Mouse (Mus musculus) cerebellum, adult 9-10 months (tissue): ENCODE data around the gene Rprd2.
A peak's percentile ranks its signal among the peaks of the same experiment; 100 is the strongest.
"Not testable (repeated sequence)": the region's sequence is repeated elsewhere in the genome, so short reads cannot be mapped to it uniquely, and the experiment has no call there.

Experiments used
- DNase-seq: peaks from one replicate; pipeline ENCODE4 v3.0.0; 2022

The Rprd2 gene

DNA sequence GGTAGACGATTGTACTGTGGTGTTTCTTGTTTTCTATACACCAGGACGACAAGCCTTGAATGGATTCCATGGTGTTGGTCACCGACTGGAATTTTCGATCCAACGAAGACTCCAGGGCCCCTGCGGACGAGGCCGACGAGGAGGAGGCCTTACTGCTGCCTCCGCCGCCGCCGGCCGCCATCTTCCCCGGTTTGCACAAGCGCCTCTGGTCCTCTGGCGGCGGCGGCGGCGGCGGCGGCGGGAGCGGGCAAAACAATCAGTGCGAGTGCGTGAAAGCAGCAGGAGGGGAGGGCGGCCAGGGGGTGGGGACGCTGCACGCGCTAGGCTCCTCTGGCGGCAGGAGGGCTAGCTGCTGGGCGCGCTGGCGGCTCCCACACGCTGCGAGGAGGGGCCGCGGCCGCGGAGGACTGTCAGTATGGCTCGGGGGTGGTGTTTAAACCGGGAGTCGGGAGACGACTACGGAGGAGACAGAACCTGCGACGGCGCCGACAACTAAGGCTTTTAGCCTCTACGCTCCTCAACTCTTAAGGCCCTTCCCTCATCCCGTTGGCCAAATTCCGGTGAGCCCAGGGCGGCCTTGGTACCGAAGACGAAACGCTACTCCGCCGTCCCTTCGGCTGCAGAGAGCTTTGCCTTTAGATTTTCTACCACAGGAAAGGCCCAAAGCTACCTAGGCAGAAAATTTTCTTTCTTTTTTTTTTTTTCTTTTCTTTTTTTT, at the start of gene Rprd2:
Gene Rprd2, minus strand, starts transcription at position 293 of the 718 bp plus-strand sequence.
- DNase-seq: peak; percentile 84

DNA sequence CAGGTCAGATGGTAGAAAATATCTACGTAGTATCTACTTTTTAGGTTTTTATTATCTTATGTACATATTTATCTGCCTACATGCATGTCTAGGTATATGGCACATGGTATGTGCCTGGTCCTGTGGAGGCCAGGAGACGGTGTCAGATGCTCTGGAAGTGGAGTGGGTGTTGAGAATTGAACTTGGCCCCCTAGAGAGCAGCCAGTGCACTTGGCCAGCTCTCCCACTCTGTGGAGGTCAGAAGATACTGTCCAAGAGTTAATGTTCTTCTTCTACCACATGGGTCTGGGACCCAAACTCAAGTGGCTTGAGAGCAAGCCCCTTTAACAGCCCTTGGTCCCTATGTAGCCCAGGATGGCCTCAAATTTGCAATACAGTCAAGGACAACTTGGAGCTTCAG, 48.7 kb upstream of the Rprd2 start:
- no peak for DNase-seq

DNA sequence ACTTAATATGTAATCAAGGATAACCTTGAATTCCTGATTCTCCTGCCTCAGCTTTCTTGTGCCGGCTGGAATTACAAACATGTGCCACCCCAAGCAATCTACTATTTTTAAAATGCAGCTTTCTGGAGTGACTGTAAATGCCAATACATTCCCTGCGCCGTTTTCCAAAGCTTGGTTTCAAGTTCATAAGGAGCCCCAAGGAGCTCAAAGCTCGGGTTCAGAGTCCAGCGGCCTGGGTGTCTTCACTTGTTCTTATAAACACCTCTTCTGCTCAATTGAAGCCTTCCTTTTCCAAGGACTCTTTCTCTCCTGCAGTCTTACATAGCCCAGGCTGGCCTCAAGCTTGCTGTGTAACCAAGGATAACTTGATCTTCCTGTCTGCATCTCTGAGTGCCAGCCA, 47.4 kb upstream of the Rprd2 start:
- DNase-seq: no peak

DNA sequence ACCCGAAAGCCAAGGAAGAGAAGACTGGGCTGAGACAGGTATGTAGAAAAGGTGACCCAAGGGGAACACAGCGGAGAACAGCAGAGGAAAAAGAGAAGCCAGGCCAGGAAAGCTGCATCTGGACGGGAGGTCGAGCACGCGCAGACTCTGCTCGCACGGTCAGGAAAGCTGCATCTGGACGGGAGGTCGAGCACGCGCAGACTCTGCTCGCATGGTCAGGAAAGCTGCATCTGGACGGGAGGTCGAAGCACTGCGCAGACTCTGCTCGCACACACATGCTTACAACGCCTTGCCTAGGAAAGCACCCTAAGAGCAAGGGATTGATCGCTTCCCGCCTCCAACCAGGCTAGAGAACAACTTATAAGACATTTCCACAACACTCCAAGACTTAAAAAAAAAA, 46.9 kb upstream of the Rprd2 start:
- no peak for DNase-seq

DNA sequence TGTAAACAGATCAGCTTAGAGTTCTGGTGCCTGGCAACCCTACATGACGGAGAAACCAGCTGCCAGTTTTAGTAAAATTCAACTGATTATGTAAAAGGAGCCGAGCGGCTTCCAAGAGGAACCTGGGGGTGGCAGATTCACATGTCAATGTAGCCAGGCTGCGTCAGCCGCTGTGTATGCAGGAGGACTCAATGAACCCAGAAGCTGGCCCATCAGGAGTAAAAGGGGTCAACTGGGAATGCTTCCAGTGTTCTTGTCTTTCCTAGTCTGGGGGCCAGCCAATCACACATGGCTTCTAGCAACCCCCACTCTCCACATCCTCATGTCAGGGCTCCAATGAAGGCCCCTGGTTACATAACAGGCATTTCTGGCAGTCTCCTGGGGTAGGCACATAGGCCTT, 46.4 kb upstream of the Rprd2 start:
- no peak for DNase-seq

DNA sequence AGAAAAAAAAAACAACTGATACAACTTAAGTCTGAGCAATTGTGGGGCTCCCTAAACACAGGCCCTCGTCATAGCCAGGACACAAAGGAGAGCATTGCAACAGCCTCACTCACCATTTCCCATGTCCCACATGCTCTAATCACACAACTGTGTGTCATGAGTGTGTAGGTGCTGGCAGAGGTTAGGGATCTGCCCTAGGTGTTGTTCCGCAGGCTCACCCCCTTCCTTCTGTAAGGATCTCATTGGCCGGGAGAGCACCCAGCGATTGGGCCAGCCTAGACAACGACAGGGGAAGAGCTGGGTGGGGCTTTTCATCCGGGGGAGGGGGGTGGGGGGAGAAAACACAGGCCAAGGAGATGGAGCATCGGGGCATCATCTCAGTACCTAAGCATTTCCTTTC, 44.9 kb upstream of the Rprd2 start:
- no peak for DNase-seq

DNA sequence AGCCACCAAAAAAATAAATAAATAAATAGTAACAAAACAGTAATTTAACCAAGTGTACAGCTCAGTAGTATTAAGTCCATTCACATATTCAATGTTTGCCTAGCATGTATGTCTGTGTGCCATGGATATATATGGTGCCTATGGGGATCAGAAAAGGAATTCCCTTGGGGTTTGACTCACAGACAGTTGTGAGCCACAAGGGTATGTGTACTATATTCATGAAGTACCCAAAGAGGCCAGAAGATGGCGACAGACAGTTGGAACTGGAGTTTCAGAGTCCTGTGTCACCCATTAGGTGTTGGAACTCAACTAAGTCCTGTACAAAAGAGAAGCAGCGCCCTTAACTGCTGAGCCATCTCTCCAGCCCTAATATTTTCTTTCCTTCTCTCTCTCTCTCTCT, 43.1 kb upstream of the Rprd2 start:
- peak; percentile 82 for DNase-seq

DNA sequence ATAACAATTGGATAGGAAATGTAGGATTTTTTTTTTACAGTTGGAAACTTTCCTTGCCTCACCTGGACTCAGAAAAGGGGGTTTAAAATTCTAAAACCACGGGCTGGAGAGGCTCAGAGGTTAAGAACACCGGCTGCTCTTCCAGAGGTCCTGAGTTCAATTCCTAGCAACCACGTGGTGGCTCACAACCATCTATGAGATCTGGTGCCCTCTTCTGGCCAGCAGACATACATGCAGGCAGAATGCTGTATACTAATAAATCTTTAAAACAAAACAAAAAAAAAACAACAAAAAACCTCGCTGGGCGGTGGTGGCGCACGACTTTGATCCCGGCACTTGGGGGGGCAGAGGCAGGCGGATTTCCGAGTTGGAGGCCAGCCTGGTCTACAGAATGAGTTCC, 42.6 kb upstream of the Rprd2 start:
- peak; percentile 16 for DNase-seq

DNA sequence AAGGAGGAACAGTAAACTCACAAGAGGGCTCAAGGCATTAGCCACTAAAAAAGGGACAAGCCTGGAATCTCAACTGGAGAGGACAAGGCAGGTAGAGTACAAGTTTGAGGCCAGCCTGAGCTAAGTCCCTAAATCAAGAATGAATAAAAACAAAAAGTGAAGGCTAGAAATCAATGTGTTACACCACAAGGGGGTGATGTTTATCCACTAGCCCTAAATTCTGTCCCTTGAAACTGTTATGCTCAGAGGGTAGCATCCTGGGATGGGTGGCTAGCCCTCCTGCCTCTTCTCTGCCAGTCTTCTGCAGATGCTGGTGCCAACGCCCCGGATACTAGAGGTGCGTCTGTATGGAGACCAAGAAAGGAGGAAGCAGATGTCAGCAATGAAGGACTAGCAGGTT, 41.7 kb upstream of the Rprd2 start:
- DNase-seq: peak; percentile 19

DNA sequence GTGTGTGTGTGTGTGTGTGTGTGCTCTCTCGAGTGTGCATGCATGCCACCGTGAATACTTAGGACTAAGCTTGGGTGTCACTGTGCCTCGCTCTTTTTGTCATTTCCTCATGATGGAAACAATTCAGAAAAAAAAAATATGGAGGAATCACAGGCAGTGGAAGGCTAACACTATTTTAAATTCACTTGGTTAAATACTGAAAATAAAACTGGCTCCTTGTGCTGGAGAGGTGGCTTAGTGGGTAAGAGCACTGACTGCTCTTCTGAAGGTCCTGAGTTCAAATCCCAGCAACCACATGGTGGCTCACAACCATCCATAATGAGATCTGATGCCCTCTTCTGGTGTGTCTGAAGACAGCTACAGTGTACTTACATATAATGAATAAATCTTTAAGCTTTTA, 39.6 kb upstream of the Rprd2 start:
- not testable (repeated sequence) for DNase-seq

DNA sequence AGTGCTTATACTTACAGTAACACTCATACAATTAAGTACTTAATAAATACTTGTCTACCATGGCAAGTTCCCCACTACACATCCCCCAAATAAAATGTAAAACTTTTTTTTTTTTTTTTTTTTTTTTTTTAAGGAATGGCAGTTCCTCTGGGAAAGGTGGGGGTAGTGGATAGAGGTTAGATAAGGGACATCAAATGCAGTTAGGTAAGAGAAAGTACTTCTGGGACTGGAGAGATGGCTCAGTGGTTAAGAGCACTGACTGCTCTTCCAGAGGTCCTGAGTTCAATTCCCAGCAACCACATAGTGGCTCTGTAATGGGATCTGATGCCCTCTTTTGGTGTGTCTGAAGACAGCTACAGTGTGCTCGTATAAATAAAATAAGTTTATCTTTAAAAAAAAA, 38.4 kb upstream of the Rprd2 start:
- DNase-seq: not testable (repeated sequence)

DNA sequence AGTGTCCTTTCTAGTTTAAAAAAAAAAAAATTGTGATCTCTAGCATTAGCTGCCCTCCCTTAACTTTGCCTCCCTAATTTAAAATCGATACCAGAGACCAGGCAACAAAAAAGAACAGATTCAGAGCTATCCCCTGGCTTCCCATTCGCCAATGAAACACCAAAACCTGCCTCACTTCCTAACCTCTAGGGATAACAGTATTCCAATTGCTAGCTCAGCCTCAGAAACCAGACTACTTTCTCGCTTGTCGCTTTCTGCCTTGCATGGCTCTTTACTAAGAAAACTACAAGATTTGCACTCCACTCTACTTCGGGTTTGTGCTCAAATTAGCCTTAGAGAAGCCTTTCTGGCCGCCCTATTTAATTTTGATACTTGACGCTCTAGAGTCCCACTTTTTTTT, 37.5 kb upstream of the Rprd2 start:
- no peak for DNase-seq

DNA sequence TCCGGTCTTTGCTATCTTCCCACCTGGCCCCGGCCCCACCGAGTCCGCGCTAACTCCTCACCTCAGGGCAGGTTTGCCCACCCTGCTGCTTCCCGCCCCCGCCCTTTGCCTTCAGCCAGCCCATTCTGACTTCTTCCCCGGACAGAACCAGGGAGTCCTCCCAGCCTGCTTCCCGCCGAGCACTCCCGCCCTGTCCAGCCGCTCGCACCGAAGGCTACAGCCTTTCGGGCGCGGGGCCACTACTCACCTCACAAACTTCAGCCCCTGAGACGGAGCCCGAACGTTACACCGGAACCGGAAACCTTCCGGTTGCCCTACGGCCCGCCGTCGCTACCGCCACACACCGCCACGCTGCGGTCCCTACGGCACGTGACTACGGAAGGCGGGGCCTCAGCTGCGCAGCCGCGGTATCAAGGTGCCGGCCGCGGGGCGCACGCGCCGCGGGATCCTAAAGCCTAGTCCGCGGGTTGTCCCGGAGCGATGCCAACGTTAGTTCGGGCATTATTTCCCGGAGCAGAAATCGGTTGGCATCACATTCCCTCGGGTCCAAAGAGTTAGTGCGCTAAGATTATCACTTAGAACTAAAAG, 36.9 kb upstream of the Rprd2 start, which contains the start of gene Prpf3:
Gene Prpf3, minus strand, starts transcription at position 384 of the 588 bp plus-strand sequence.
- DNase-seq: peak; percentile 93

DNA sequence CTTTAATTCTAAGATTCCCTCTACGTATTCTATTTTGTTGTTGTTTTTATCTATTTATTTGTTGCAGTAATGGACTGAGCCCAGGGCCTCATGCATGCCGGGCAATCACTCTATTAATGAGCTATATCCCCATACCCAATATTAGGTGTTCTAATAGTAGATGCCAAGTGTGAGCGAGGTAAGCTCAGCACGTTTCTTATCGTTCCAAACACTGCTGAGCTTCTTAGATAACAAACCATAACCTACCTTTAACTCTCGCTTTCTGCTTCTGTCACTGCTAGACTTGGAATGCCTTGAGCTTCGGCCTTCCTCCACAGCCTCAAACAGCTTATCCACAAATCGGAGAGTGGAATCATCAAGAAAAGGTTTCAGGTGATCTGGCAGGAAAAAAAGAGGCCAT, 32.7 kb upstream of the Rprd2 start:
- no peak for DNase-seq

DNA sequence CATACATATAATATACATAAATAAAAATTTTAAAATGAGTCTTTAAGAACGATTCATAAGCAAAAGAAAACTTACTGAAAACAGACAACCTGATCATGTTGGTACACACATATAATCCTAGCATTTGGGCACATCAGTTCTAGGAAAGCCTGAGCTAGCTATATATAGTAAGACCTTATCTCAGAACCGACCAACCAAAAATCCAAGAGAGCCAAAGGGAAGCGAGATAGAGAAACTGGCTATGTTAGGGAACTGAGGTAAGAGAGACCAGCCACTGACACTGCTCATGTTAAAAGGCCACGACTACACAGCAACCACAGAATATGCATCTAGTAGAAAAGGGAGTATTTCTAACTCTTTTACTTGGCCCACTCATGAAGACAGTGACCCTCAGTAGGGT, 31.9 kb upstream of the Rprd2 start:
- DNase-seq: no peak

DNA sequence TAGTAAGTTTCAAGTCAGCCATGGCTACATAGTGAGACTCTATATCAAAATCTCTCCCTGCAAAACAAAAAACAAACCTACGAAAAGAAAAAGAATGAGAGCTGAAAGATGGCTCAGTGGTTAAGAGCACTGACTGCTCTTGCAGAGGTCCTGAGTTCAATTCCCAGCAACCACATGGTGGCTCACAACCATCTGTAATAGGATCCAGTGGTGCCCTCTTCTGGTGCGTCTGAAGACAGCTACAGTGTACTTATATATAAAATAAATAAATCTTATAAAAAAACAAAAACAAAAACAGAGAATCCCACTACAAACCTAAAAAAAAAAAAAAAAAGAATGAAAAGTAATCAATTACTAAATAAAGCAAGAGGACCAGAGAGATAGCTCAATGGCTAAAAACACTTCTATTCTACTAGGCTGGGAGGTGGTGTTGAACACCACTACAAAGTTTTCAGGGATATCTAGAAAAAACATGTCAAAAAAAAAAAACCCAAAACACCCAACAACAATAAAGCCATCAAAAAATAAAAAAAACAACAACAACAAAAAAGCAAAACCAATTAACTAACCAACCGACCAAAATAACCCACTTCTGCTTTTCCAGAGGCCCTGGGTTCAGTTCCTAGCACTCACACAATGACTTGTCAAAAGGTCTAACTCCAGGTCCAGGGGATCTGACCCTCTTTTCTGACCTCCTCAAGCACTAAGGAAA, 24.0 kb upstream of the Rprd2 start:
- DNase-seq: no peak

DNA sequence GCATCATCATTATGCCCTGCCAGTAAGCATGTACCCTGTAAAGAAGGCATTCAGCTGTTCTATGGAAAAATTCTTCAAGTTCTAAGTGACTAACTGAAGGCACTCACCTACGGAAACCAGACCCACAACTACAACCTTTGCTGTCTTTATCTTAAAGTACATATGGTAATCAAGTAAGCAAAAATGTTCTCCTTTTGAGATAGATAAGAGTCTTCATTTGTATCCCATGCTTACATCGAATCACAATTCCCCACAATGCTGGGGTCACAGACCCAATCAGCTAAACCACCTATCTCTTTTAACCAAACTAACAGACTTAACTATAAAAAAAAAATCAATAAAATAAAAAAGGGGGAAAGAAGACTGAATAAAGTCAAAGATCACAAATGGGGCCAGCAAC, 20.6 kb upstream of the Rprd2 start:
- no peak for DNase-seq

DNA sequence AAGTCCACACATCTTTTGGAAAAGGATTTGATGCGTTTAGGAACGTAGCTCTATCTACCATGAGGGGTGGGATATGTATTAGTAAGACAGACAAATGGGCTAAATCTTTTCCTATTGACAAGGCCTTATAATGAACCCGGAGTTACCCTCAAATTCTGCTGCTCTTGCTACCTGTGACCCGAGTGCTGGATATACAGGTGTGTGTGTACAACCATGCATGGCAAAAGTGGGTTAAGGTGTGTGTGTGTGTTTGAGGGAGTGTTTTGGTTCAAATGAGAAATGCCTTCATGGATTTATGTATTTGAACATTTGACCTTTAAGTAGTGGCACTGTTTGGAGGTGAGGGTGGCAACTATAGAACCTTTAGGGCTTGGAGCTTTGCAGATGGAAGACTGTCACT, 10.4 kb upstream of the Rprd2 start:
- no peak for DNase-seq

DNA sequence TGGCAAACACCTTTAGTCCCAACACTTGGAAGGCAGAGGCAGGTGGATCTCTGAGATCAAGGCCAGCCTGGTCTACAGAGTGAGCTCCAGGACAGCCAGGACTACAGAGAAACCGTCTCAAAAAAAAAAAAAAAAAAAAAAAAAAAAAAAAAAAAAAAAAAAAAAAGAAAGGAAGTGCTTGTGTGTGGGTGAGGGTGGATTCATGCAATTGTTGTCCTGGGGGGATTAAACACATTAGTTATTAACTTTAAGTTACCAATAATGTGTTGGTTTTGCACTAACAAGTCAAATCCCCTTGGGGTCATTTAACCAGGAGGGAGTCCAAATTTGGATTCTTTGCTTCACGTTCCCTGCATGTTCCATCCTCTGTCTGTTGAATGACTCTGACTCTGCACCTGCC, 7.6 kb upstream of the Rprd2 start:
- DNase-seq: no peak

DNA sequence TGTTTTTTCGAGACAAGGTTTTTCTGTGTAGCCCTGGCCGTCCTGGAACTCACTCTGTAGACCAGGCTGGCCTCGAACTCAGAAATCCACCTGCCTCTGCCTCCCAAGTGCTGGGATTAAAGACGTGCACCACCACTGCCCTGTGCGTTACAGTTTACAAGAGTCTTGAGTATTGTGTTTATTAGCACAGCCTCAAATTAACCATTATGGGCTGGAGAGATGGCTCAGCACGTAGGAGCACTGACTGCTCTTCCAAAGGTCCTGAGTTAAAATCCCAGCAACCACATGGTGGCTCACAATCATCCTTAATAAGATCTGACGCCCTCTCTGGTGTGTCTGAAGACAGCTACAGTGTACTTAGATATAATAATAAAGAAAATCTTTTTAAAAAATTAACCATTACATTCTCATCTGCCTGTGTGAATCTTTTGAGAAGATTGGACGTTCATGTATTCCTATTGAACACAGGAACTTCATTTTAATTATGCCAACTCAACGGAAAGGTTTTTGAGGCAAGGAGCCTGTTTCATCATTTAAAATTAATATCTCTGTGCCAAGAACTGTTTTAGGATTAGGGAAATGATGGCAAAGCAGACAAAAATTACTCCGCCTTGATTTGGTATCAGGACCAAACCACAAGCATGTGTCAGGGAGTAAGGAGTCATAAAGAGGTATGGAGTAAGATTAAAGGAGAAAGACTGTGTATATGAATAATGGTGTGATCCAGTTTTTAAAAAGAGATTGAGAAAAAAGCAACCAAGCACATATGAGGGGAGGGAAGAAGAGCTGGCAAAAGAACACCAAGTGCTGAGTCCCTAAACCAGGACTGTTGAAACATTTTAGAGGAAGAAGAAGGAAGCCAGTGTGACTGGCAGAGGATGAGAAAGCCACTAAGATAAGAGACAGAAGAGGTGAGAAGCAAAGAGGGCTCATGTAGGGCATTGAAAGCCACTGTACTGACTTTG, 1.7 kb upstream of the Rprd2 start:
- DNase-seq: peak; percentile 46

DNA sequence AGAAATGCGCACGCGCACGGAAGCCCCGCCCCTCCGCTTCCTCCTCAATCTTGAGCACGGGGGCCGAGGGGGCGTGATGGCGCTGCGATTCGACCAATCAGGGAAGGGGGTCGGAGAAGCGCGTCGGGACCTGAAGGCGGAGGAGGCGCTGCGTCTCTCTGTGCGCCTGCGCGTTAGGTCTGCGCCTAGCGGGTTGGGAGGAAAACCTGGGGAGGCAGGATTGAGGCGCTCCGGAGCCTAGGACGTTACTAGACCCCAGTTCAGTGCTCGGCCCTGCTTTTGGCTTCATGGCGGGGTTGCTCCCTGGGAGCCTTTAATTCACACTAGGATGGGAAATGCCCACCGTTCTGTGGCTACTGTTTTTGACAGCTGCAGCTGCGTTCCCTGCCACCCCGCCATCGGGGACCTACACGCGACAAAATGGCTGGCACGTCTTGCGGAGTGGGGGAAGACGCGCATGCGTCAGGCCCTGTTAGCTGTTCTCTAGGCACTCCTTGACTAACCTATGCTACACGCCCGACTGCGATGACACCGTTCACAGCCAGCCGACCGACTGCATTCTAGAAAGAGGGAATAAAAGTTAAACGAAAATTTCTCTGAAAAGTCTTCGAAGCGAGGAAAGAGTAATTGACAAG, 805 bp upstream of the Rprd2 start:
- DNase-seq: peak; percentile 100

DNA sequence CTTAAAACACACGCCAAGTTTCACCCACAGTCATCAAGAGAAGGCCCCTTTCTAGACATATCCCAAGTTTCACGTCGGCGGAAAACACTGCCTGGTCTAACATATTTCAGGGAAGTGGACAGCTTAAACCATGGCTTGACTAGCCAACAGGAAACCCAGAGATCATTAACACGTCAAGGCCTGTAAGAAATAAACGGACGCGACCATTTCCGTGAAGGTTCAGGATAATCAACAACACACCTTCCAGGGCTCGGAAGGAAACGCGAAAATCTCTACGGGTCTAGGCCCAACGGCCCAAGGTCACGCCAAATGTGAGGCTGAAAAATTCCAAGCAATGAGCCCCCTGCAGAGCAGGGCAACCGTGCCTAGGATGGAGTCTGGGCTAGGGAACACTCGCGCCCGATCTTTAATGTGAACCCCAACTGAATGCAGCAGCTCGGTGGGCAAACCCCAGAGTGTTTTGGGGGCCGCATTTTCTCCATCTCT, 594 bp downstream of the Rprd2 start:
- DNase-seq: peak; percentile 73
